Mouse (Mus musculus) heart, embryonic 15.5 days (tissue): ENCODE data around the gene Golga4. TPM values are rescaled to one million over a fixed set of nuclear protein-coding genes. Genes with fewer than 3 reads are reported as not detected.

Experiments used
- ATAC-seq: fragments of 200-750 bp; cut with Nextera tagmentation; replicated peaks from 2 replicates; pipeline ENCODE4 v1.8.0; 2017; ENCODE audit warnings: low read depth, moderate TSS enrichment; ENCODE audit not compliant: insufficient number of reproducible peaks, insufficient read depth, low FRiP score
- H3K27ac ChIP-seq: fragments of 300-500 bp; sonication (generic); 2 replicates; pipeline ENCODE4 v1.5.1; 2015; ENCODE audit warnings: mild to moderate bottlenecking, inconsistent platforms
- H3K27me3 ChIP-seq: fragments of 300-500 bp; sonication (generic); 2 replicates; pipeline ENCODE4 v1.6.1; 2015; ENCODE audit warnings: inconsistent platforms
- H3K36me3 ChIP-seq: fragments of 300-500 bp; sonication (generic); 2 replicates; pipeline ENCODE4 v1.6.1; 2015; ENCODE audit warnings: mild to moderate bottlenecking, inconsistent platforms
- H3K4me1 ChIP-seq: fragments of 300-500 bp; sonication (generic); replicated peaks from 2 replicates; pipeline ENCODE4 v1.6.1; 2015; ENCODE audit warnings: inconsistent platforms
- H3K4me2 ChIP-seq: fragments of 300-500 bp; sonication (generic); 2 replicates; pipeline ENCODE4 v1.6.1; 2015; ENCODE audit warnings: inconsistent platforms, mild to moderate bottlenecking, moderate library complexity
- H3K4me3 ChIP-seq: fragments of 300-500 bp; sonication (generic); 2 replicates; pipeline ENCODE4 v1.5.1; 2015; ENCODE audit warnings: mild to moderate bottlenecking, inconsistent platforms
- H3K9ac ChIP-seq: fragments of 300-500 bp; sonication (generic); 2 replicates; pipeline ENCODE4 v1.6.1; 2015; ENCODE audit warnings: mild to moderate bottlenecking, inconsistent platforms
- H3K9me3 ChIP-seq: fragments of 300-500 bp; sonication (generic); replicated peaks from 2 replicates; pipeline ENCODE4 v1.6.1; 2016; ENCODE audit warnings: inconsistent platforms
- WGBS: fragments of 180-500 bp; shearing (Covaris S2); methylation state at CpG from one replicate; pipeline ENCODE4 v1.1.7; 2015; ENCODE audit warnings: mixed read lengths; 5-methylcytosine and 5-hydroxymethylcytosine counted together
- polyA plus RNA-seq: library from polyadenylated mRNA; unstranded; fragments of >200 nt; fragmentation: Nextera tagmentation; extraction: Ambion mirVana; gene quantifications from 2 replicates; pipeline ENCODE4 v1.2.1, GENCODE M21; 2015

Gene Golga4
- polyA plus RNA-seq, 1 experiment from 2014 or later, result 46.1 TPM

DNA sequence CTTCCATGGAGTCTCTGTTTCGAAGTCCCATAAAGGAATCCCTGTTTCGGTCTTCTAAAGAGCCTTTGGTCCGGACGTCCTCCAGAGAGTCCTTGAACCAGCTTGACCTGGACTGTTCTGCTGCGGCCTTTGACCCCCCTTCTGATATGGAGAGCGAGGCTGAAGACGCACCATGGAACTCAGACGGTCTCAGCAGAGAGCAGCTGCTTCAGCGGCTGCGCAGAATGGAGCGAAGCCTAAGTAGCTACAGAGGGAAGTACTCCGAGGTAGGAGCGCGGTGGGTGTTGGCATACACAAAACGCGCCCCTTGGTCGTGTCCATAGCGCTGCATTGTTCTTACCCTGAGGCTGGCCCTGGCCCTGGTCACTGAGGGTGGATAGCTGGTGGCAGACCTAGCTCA, 21.0 kb downstream of the Golga4 start:
- Histone ChIP-seq H3K9me3 (no peaks in the 10 kb centered on the region), H3K9ac (no peak overlapping the region), H3K4me1 (peaks cover 10% of the 10 kb centered on the region), H3K4me3 (no peak overlapping the region), H3K27ac (no peak overlapping the region), H3K4me2 (no peak overlapping the region), H3K27me3 (no peaks in the 10 kb centered on the region), H3K36me3 (peaks cover 47% of the 10 kb centered on the region)
- 89% methylated on average over 18 of the region's 18 CpGs for WGBS
- ATAC-seq, result no peak

DNA sequence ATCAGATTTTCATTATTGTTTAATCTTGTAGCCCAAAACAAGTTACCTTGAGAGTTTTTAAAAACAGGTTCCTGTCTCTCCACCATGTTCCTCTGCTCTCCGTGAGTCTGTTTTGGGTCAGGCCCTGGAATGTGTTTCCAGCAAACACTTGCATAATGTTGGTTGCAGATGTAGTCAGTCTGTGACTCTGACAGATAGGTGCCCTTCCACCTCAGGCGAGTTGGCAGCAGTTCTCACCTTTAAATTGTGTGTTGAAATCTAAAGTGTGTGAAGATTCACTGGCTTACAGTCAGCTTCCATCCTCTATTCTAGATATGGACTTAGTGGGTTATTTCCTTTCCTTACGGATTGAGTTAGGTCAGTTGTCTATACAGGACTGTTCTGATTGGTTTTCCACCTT, 23.7 kb downstream of the Golga4 start:
- H3K36me3 ChIP-seq, result peaks cover 57% of the 10 kb centered on the region
- WGBS, result 74% methylated on average over 3 of the region's 3 CpGs

DNA sequence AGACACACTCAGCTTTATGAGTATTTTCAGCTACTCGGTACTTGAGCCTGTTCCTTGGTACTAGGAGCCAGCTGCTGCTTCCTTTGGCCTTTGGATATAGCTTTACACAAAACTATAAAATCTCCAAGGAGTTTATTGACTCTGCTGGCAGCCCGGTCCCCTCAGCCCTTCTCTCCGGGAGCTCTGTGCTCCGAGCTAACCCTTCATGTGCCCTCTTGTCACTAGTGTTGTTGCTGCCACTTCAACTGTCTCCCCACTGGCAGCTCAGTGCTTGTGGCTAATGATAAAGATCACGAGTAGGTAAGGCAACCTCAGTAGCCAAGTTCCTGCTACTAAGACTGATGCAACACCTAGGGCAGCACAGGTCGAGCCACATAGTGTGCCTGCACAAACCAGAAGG, 24.6 kb downstream of the Golga4 start:
- no peak overlapping the region for H3K4me2 ChIP-seq
- peaks cover 62% of the 10 kb centered on the region for H3K36me3 ChIP-seq
- WGBS, result 77% methylated on average over 6 of the region's 6 CpGs
- H3K4me1 ChIP-seq, result no peaks in the 10 kb centered on the region
- no peaks in the 10 kb centered on the region for H3K9me3 ChIP-seq
- H3K27ac ChIP-seq, result no peak overlapping the region
- H3K27me3 ChIP-seq, result no peaks in the 10 kb centered on the region
- no peak overlapping the region for H3K9ac ChIP-seq
- ATAC-seq, result no peak
- H3K4me3 ChIP-seq, result no peak overlapping the region

More for the DNA sequence above, 23.7 kb downstream of the Golga4 start:
- no peak for ATAC-seq
- H3K4me3 ChIP-seq, result no peak overlapping the region
- no peaks in the 10 kb centered on the region for H3K9me3 ChIP-seq
- H3K9ac ChIP-seq, result no peak overlapping the region
- H3K4me2 ChIP-seq, result no peak overlapping the region
- no peaks in the 10 kb centered on the region for H3K27me3 ChIP-seq
- H3K4me1 ChIP-seq, result no peaks in the 10 kb centered on the region
- no peak overlapping the region for H3K27ac ChIP-seq

DNA sequence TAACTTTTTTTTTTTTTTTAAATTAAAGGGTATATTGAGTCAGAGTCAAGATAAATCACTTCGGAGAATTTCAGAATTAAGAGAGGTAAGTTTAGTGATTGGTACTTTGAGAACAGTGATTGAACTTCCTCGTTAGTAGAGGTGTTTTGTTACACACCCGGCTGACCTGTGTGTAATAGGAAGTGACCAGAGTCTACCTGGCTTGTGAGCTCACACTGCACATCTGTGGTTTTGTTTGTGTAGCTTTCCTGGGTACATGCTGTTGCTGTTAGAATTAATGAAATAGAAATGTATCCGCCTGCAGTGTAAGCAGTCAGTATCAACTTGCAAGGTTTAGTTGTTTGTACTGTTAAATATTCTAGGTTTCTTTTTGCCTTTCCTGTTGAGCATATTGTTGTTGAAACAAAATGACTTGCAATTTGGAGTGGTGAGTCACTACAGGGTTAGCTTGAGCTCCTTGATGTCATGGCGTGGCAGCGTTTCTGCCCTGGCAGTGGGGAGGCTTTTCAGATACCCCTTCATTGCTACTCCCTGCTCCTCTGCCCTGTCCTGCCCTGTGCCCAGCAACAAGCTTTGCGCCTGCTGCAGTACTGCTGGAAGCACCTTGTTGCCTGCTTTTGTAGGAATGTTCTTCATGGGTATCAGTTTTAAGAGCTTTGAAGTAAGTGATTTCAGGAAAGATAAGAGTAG, 26.6 kb downstream of the Golga4 start:
- no peak overlapping the region for H3K4me3 ChIP-seq
- no peak overlapping the region for H3K27ac ChIP-seq
- no peaks in the 10 kb centered on the region for H3K9me3 ChIP-seq
- H3K4me1 ChIP-seq, result no peaks in the 10 kb centered on the region
- H3K4me2 ChIP-seq, result no peak overlapping the region
- H3K36me3 ChIP-seq, result peaks cover 66% of the 10 kb centered on the region
- no peak for ATAC-seq
- WGBS, result 88% methylated on average over 7 of the region's 7 CpGs
- no peaks in the 10 kb centered on the region for H3K27me3 ChIP-seq
- no peak overlapping the region for H3K9ac ChIP-seq

DNA sequence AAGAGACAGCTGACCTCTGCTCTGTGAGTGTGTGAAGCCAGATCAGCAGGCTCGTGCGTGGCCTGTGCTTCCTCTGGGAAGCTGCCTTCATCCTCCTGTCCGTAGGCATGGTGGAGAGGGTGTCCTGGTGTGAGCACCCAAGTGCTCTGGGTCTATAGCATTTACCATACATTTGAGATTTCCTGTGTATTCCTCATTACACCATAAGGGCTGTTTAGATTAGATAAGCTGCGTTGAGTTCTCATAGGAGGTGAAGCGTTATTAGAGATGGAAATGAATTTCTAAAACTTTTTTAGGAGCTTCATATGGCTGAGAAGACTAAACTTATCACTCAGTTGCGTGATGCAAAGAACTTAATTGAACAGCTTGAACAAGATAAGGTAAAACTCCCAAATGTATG, 30.9 kb downstream of the Golga4 start:
- Histone ChIP-seq H3K4me1 (no peaks in the 10 kb centered on the region), H3K4me3 (no peak overlapping the region), H3K36me3 (peaks cover 80% of the 10 kb centered on the region), H3K4me2 (no peak overlapping the region), H3K9ac (no peak overlapping the region), H3K27me3 (no peaks in the 10 kb centered on the region), H3K9me3 (no peaks in the 10 kb centered on the region), H3K27ac (no peak overlapping the region)
- WGBS, result 80% methylated on average over 6 of the region's 6 CpGs
- no peak for ATAC-seq

DNA sequence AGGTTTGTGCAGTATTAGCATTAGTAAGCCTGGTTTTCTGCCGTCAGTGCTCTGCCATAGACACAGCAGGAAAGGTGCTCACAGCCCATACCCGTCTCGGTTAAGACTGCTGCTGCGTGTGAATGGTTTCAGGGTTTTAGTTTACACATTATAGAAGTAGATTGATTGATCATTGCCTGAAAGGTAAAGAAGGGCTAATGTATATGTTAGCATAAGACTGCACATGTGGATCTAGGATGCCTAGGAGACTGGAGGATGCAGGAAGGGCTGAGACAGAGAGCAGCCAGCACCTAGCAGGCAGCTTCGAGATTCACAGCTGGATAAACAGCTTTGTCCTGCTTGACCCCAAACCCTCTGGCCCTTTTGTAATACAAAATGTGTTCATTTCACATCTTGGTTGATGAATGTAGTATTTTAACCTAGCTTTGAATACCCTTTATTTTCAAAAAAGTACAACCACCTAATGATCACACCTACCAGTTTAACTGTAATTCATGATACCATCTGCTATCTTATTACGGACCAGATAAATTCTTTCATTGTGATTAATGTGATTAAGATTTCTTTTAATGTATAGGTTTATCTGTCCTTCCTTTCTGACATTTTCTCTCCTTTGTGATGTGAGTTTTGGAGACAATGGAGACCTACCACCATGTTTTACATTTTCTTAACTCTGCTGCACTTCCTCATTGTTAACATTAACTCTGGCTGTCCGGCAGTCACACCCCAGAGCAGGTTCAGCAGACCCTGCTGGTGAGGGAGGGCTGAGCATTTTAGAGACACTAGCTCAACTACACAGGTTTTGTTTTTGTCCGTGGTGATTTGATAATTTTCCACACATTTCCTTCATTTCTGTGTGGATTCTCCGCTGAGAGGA, 31.6 kb downstream of the Golga4 start:
- H3K4me1 ChIP-seq, result no peaks in the 10 kb centered on the region
- H3K36me3 ChIP-seq, result peaks cover 80% of the 10 kb centered on the region
- no peak for ATAC-seq
- H3K9ac ChIP-seq, result no peak overlapping the region
- H3K4me3 ChIP-seq, result no peak overlapping the region
- no peaks in the 10 kb centered on the region for H3K9me3 ChIP-seq
- WGBS, result 87% methylated on average over 9 of the region's 9 CpGs
- no peak overlapping the region for H3K4me2 ChIP-seq
- H3K27me3 ChIP-seq, result no peaks in the 10 kb centered on the region
- no peak overlapping the region for H3K27ac ChIP-seq

DNA sequence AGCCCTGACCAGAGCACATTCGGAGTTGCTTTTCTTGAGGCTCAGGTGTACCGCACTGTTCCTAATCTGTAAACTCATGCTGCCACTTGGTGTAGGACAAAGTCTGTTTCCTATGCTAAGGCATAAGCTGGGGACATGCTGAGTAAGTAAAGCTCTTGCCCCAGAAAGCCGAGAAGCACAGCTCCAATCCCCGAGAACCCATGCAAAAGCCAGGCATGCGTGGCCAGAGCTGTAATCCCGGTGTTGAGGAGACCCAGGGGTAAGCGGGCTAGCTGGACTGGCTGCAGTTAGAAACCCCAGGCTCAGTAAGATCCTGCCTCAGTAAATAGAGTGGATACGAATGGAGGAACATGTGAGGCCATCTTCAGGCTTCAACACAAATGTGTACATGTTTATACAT, 35.8 kb downstream of the Golga4 start:
- Histone ChIP-seq H3K9me3 (no peaks in the 10 kb centered on the region), H3K4me3 (no peak overlapping the region), H3K27me3 (no peaks in the 10 kb centered on the region), H3K27ac (no peak overlapping the region), H3K36me3 (peaks cover 51% of the 10 kb centered on the region), H3K4me1 (peaks cover 12% of the 10 kb centered on the region), H3K4me2 (no peak overlapping the region), H3K9ac (no peak overlapping the region)
- WGBS, result 83% methylated on average over 8 of the region's 8 CpGs
- ATAC-seq, result no peak

DNA sequence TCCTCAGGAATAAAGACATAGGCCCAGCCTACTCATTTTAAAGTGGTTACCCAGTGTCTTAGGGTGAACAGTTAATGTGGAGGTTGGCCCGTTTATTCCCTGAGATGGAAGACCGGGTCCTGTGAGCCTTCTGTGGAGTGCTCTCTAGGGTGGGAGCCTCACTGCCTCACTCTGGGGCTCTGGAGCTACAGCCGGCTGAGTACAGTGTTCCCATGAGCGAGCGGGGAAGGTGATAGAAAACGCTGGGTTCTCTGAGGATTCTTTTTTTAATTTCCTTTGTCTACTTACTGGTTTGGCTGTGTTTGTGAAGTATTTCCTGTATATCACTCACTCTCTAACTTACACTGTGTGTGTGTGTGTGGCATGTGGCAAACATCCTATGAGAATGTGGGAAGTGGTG, 39.1 kb downstream of the Golga4 start:
- Histone ChIP-seq H3K9me3 (no peaks in the 10 kb centered on the region), H3K27ac (peak overlapping the region; percentile 60), H3K4me1 (peaks cover 12% of the 10 kb centered on the region), H3K9ac (no peak overlapping the region), H3K36me3 (peaks cover 47% of the 10 kb centered on the region), H3K4me3 (no peak overlapping the region), H3K4me2 (no peak overlapping the region), H3K27me3 (no peaks in the 10 kb centered on the region)
- 43% methylated on average over 6 of the region's 6 CpGs for WGBS
- ATAC-seq, result no peak

DNA sequence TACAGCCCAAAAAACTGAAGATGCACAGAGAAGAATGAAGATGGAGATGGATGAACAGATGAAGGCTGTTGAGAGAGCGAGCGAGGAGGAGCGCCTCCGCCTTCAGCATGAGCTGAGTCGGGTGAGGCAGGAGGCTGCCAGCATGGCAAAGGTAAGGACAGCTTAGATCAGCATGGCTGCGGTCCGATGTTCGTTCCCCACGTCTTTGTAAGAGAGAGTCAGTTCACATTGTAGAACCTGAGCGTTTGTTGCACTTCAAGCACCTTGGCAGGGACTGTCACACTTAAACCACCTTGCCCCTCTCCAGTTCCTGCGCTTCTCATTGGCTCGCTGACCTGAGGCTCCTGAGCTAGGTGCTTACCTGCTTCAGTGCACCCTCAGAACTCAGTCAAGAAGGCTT, 42.6 kb downstream of the Golga4 start:
- H3K9ac ChIP-seq, result no peak overlapping the region

DNA sequence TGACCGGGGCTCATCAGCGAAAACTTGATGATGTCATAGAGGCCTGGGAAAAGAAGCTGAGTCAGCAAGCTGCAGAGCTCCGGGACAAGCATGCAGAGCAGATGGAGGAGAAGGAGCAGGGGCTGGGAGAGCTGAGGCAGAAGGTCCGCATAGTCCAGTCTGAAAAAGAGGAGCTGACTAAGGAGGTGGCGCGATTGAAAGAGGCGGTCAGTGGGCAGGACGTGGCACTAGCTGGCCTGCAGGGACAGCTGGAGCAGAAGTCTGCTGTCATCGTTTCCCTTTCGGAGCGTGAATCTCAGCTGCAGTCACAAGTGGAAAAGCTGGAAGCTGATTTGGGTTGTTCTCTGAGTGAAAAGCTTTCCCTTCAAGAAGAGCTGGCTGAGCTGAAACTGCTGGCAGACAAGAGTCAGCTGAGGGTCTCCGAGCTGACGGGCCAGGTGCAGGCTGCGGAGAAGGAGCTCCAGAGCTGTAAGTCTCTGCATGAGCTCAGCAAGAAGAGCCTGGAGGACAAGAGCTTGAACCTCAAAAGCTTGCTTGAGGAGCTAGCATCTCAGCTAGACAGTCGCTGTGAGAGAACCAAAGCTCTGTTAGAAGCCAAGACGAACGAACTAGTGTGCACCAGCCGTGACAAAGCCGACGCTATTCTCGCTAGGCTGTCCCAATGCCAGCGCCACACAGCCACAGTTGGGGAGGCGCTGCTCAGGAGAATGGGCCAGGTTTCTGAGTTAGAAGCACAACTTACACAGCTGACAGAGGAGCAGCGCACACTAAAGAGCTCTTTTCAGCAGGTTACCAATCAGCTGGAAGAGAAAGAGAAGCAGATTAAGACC, 51.1 kb downstream of the Golga4 start:
- Histone ChIP-seq H3K27ac (no peak overlapping the region), H3K4me2 (no peak overlapping the region), H3K4me1 (no peaks in the 10 kb centered on the region), H3K27me3 (no peaks in the 10 kb centered on the region), H3K4me3 (no peak overlapping the region), H3K36me3 (peaks cover 80% of the 10 kb centered on the region), H3K9ac (no peak overlapping the region), H3K9me3 (no peaks in the 10 kb centered on the region)
- 83% methylated on average over 24 of the region's 24 CpGs for WGBS
- ATAC-seq, result no peak

More for the DNA sequence above, 42.6 kb downstream of the Golga4 start:
- 94% methylated on average over 12 of the region's 12 CpGs for WGBS
- Histone ChIP-seq H3K4me3 (no peak overlapping the region), H3K36me3 (peaks cover 45% of the 10 kb centered on the region), H3K27me3 (no peaks in the 10 kb centered on the region), H3K4me2 (no peak overlapping the region), H3K9me3 (no peaks in the 10 kb centered on the region), H3K27ac (no peak overlapping the region), H3K4me1 (peaks cover 12% of the 10 kb centered on the region)
- no peak for ATAC-seq

DNA sequence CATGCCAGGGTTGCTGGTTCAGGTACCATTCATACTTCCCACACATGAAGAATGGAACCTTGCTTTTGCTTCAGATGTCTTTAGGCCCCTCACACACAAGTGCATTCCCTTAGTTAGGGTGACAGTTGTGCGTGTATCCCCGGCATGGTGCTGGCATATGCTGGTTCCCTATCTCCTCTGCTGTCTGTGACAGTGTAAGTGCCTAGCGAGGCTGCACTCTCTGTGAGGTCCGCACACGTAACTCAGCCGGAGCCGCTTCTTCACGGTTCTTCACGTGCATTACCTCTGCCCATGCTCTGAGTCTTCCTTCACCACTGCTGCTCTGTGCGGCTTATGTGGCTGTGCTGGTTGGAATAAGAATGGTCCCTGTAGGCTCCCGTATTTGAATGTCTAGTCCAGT, 57.3 kb downstream of the Golga4 start:
- 96% methylated on average over 11 of the region's 11 CpGs for WGBS

More for the DNA sequence above, 57.3 kb downstream of the Golga4 start:
- no peaks in the 10 kb centered on the region for H3K9me3 ChIP-seq
- H3K4me2 ChIP-seq, result no peak overlapping the region
- no peak overlapping the region for H3K4me3 ChIP-seq
- peaks cover 88% of the 10 kb centered on the region for H3K36me3 ChIP-seq
- no peak for ATAC-seq
- H3K27ac ChIP-seq, result no peak overlapping the region
- no peaks in the 10 kb centered on the region for H3K27me3 ChIP-seq
- no peaks in the 10 kb centered on the region for H3K4me1 ChIP-seq
- no peak overlapping the region for H3K9ac ChIP-seq
